Mouse (Mus musculus) embryonic facial prominence, embryonic 11.5 days (tissue): Measurements from ENCODE around the gene Ganab. TPM values are rescaled to one million over a fixed set of nuclear protein-coding genes. Genes with fewer than 3 reads are reported as not detected.

Experiments used
- ATAC-seq: fragments of 200-750 bp; cut with Nextera tagmentation; replicated peaks from 2 replicates; pipeline ENCODE4 v1.8.0; 2017; ENCODE audit warnings: low read depth; ENCODE audit not compliant: insufficient number of reproducible peaks, low FRiP score, low TSS enrichment
- DNase-seq: peaks from one replicate; pipeline ENCODE4 v3.0.0-alpha.2; 2015; ENCODE audit warnings: low spot score
- H3K27ac ChIP-seq: fragments of 300-500 bp; sonication (generic); replicated peaks from 2 replicates; pipeline ENCODE4 v1.5.1; 2014; ENCODE audit warnings: mild to moderate bottlenecking, low read depth, low read length, control low read depth
- H3K27me3 ChIP-seq: fragments of 300-500 bp; sonication (generic); 2 replicates; pipeline ENCODE4 v1.6.1; 2014; ENCODE audit warnings: mild to moderate bottlenecking, low read length, moderate library complexity, mixed read lengths; ENCODE audit not compliant: control insufficient read depth, insufficient read depth
- H3K36me3 ChIP-seq: fragments of 300-500 bp; sonication (generic); replicated peaks from 2 replicates; pipeline ENCODE4 v1.6.1; 2014; ENCODE audit warnings: low read depth, mild to moderate bottlenecking, low read length, moderate library complexity, mixed read lengths; ENCODE audit not compliant: control insufficient read depth, insufficient read depth
- H3K4me1 ChIP-seq: fragments of 300-500 bp; sonication (generic); 2 replicates; pipeline ENCODE4 v1.6.1; 2014; ENCODE audit warnings: low read length, mixed read lengths; ENCODE audit not compliant: control insufficient read depth, insufficient read depth
- H3K4me2 ChIP-seq: fragments of 300-500 bp; sonication (generic); 2 replicates; pipeline ENCODE4 v1.6.1; 2014; ENCODE audit warnings: low read depth, mild to moderate bottlenecking, control low read depth, low read length, moderate library complexity
- H3K4me3 ChIP-seq: fragments of 300-500 bp; sonication (generic); 2 replicates; pipeline ENCODE4 v1.5.1; 2014; ENCODE audit warnings: low read depth, low read length, control low read depth
- H3K9ac ChIP-seq: fragments of 300-500 bp; sonication (generic); replicated peaks from 2 replicates; pipeline ENCODE4 v1.6.1; 2014; ENCODE audit warnings: mild to moderate bottlenecking, control low read depth, low read length
- H3K9me3 ChIP-seq: fragments of 300-500 bp; sonication (generic); replicated peaks from 2 replicates; pipeline ENCODE4 v1.6.1; 2016; ENCODE audit warnings: mild to moderate bottlenecking, low read length, inconsistent platforms, mixed read lengths; ENCODE audit not compliant: control insufficient read depth
- WGBS: fragments of 180-500 bp; shearing (Covaris S2); extraction: QIAGEN DNeasy Blood & Tissue Kit; methylation state at CpG from one replicate; pipeline ENCODE4 v1.1.7; 2014; 5-methylcytosine and 5-hydroxymethylcytosine counted together
- polyA plus RNA-seq: library from polyadenylated mRNA; unstranded; fragments of >200 nt; fragmentation: Nextera tagmentation; extraction: Ambion mirVana; gene quantifications from 2 replicates; pipeline ENCODE4 v1.2.1, GENCODE M21; 2014

Ganab gene
- polyA plus RNA-seq, 1 experiment from 2014 or later, result 97.4 TPM

- Histone ChIP-seq H3K4me3 (peak within 1 kb of the TSS; percentile 97), H3K36me3 (peaks cover 14% of the 10 kb centered on the region), H3K9me3 (no peaks in the 10 kb centered on the region), H3K9ac (peak within 1 kb of the TSS; percentile 99), H3K4me2 (peak within 1 kb of the TSS; percentile 59), H3K4me1 (peaks cover 3% of the 10 kb centered on the region; the same call in 1 of the 2 replicates), H3K27ac (peak within 1 kb of the TSS; percentile 97), H3K27me3 (no peaks in the 10 kb centered on the region)
- DNase-seq (peak; percentile 98), ATAC-seq (peak; percentile 89)
- under 1% methylated on average over 64 of the region's 64 CpGs for WGBS
Measured at GRCm38 (mm10) chr19:8941515-8942217, 43.8 kb downstream of the Ganab start, which contains the start of gene Mta2. Mta2 (plus strand) TSS chr19:8941875.

DNA sequence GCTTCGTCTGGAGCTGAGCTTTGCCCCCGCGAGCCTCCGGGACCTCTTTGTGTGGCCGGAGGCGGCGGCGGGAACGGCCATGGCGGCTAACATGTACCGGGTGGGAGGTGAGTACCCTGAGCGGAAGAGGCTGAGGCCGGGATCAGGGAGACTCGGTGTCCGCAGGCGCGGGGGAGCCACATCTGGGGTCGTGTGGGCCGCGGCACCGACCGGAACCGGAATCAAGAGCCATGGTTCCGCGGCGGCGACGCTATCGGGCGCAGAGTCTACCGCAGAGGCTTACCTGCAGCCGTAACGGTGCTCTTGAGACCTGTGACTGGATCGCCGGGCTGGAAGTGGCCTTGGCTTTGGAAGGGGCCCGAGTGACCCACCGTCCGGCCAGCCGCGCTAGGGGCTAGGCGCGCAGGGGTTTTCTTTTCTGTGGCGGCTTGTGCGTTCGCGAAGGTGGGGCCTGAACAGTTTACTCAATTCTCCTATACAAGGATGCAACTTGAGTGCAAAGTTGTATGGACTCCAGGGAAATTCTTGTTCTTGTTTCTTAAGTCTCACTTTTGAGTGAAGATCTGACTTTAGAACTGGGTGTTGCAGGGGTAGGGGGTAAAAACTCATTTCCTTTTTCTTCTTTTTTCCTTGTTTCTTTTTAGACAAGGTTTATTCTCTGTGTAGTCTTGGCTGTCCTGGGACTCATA, 44.5 kb downstream of the Ganab start:
- under 1% methylated on average over 46 of the region's 46 CpGs for WGBS
- Histone ChIP-seq H3K36me3 (peaks cover 20% of the 10 kb centered on the region), H3K4me2 (peak overlapping the region; percentile 59), H3K27ac (peak overlapping the region; percentile 97), H3K9me3 (no peaks in the 10 kb centered on the region), H3K9ac (peak overlapping the region; percentile 99), H3K4me3 (peak overlapping the region; percentile 97), H3K4me1 (peaks cover 3% of the 10 kb centered on the region; the same call in 1 of the 2 replicates), H3K27me3 (no peaks in the 10 kb centered on the region)
- DNase-seq, result peak; percentile 50
- ATAC-seq, result peak; percentile 46

GRCm38 (mm10) chr19:8943047-8943446, 45.2 kb downstream of the Ganab start:
- WGBS, result 61% methylated on average over 2 of the region's 2 CpGs
- DNase-seq, result no peak
- H3K36me3 ChIP-seq, result peaks cover 23% of the 10 kb centered on the region

DNA sequence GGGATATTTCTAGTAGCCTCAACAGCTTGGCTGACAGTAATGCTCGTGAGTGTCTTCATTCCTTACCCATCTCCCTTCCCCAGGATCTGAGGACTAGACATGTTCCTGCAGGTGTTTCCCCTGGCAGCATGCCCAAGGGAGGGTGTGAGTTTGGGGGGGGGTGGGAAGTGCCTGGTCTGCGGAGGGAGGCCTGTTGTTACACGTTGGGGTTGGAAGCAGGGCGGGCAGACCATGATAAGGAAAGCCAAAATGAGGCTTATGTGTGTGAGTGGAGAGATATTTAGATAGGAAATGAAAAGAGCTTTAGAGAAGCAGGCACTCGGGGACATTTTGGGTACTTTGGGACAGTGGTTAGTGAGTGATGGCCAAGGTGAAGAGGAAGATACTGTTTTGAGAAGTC, 46.2 kb downstream of the Ganab start:
- peak overlapping the region; percentile 20; the same call in 1 of the 2 replicates for H3K4me2 ChIP-seq
- no peak overlapping the region for H3K27ac ChIP-seq
- no peak for DNase-seq
- H3K4me3 ChIP-seq, result peak overlapping the region; percentile 97; the same call in 1 of the 2 replicates
- H3K27me3 ChIP-seq, result no peaks in the 10 kb centered on the region
- 66% methylated on average over 5 of the region's 5 CpGs for WGBS
- peaks cover 3% of the 10 kb centered on the region; the same call in 1 of the 2 replicates for H3K4me1 ChIP-seq
- no peak overlapping the region for H3K9ac ChIP-seq
- no peaks in the 10 kb centered on the region for H3K9me3 ChIP-seq
- no peak for ATAC-seq
- H3K36me3 ChIP-seq, result peaks cover 26% of the 10 kb centered on the region

More at GRCm38 (mm10) chr19:8943047-8943446, 45.2 kb downstream of the Ganab start:
- H3K27ac ChIP-seq, result peak overlapping the region; percentile 97; the same call in 1 of the 2 replicates
- H3K4me1 ChIP-seq, result peaks cover 3% of the 10 kb centered on the region; the same call in 1 of the 2 replicates
- H3K27me3 ChIP-seq, result no peaks in the 10 kb centered on the region
- no peaks in the 10 kb centered on the region for H3K9me3 ChIP-seq
- H3K4me2 ChIP-seq, result peak overlapping the region; percentile 59
- H3K9ac ChIP-seq, result peak overlapping the region; percentile 99
- H3K4me3 ChIP-seq, result peak overlapping the region; percentile 97
- ATAC-seq, result no peak

- Histone ChIP-seq H3K27me3 (no peaks in the 10 kb centered on the region), H3K4me1 (peaks cover 3% of the 10 kb centered on the region; the same call in 1 of the 2 replicates), H3K4me3 (no peak overlapping the region), H3K36me3 (peaks cover 29% of the 10 kb centered on the region), H3K9ac (no peak overlapping the region), H3K9me3 (no peaks in the 10 kb centered on the region), H3K27ac (no peak overlapping the region), H3K4me2 (peak overlapping the region; percentile 10; the same call in 1 of the 2 replicates)
- DNase-seq (peak; percentile 90), ATAC-seq (no peak)
- 32% methylated on average over 5 of the region's 5 CpGs for WGBS
Measured at GRCm38 (mm10) chr19:8944750-8945149, 46.9 kb downstream of the Ganab start.

DNA sequence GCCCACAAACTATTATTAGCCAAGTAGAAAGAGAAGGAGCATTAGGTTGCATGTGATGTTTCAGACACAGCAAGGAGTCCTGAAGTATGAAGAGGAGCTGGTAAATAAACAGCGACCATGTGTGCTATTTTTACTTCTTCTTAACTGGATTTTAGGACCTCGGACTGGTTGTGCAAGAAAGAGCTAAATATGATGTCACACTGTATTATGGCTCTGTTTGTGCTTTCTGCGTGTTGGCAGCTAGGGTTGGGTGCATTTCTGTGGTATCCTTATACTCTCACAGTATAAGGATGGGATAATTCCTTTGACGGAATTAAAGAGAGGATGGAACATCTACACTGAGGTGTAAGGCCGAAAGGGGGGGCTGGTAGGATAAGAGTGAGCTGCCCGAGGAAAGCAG, 47.4 kb downstream of the Ganab start:
- Histone ChIP-seq H3K9ac (no peak overlapping the region), H3K27me3 (no peaks in the 10 kb centered on the region), H3K4me2 (no peak overlapping the region), H3K4me1 (peaks cover 3% of the 10 kb centered on the region; the same call in 1 of the 2 replicates), H3K27ac (no peak overlapping the region), H3K9me3 (no peaks in the 10 kb centered on the region), H3K36me3 (peaks cover 30% of the 10 kb centered on the region), H3K4me3 (peak overlapping the region; percentile 9; the same call in 1 of the 2 replicates)
- DNase-seq (no peak), ATAC-seq (no peak)
- 87% methylated on average over 6 of the region's 6 CpGs for WGBS

GRCm38 (mm10) chr19:8946929-8947328, 49.1 kb downstream of the Ganab start:
- no peak for ATAC-seq
- no peak overlapping the region for H3K4me3 ChIP-seq
- no peaks in the 10 kb centered on the region for H3K27me3 ChIP-seq
- H3K36me3 ChIP-seq, result peaks cover 31% of the 10 kb centered on the region
- 0 out of 2 replicates have a peak, but pooled peaks cover 3% of the 10 kb centered on the region for H3K4me1 ChIP-seq
- WGBS, result 91% methylated on average over 7 of the region's 7 CpGs
- H3K9ac ChIP-seq, result no peak overlapping the region
- no peak overlapping the region for H3K4me2 ChIP-seq
- DNase-seq, result no peak
- no peaks in the 10 kb centered on the region for H3K9me3 ChIP-seq
- no peak overlapping the region for H3K27ac ChIP-seq
